Mouse (Mus musculus) erythroblast, embryonic 14.5 days (primary cell): ENCODE measurements around the gene Entpd7.

ENCODE experiments used
- GATA1 ChIP-seq: IDR thresholded peaks from 2 replicates; pipeline ENCODE4 v1.6.1; 2012; ENCODE audit warnings: low read length, inconsistent platforms, mixed read lengths
- TAL1 ChIP-seq: IDR thresholded peaks from 3 replicates; pipeline ENCODE4 v1.6.1; 2012; ENCODE audit warnings: low read length, inconsistent platforms, mixed read lengths

GRCm38 (mm10) chr19:43645508-43645907 lies 44.0 kb upstream of the Entpd7 start:
- TF ChIP-seq GATA1 (no peak), TAL1 (no peak)
